Mouse (Mus musculus): ENCODE measurements at regions not wholly inside any gene's neighbourhood (a gene's known extent, or its start where the extent isn't known, plus 50 kb on each side); places are given as distances from the start of the nearest gene placed in this dataset.

GRCm38 (mm10) chr17:88287861-88288260 lies 152.7 kb upstream of the Foxn2 start:
- DNase-seq (ENCODE audit: low spot score) (no peak), ATAC-seq (replicated peaks; ENCODE audit: low FRiP score) (no peak)
- no peak overlapping the region for H3K4me3 ChIP-seq (ENCODE audit: low read depth, low read length)
- no peak overlapping the region for H3K9ac ChIP-seq (ENCODE audit: low read depth, low read length)
- no peaks in the 10 kb centered on the region for H3K36me3 ChIP-seq (ENCODE audit: control insufficient read depth, insufficient read depth, low read length)
- no peak overlapping the region for H3K27ac ChIP-seq (ENCODE audit: low read depth, low read length)
- H3K9me3 ChIP-seq (ENCODE audit: control insufficient read depth, low read length), result no peaks in the 10 kb centered on the region
- no peak overlapping the region for H3K4me2 ChIP-seq
- WGBS, result 59% methylated on average over 1 of the region's 1 CpGs
- H3K27me3 ChIP-seq (replicated peaks; ENCODE audit: control insufficient read depth, insufficient read depth, low read length), result no peaks in the 10 kb centered on the region
- no peaks in the 10 kb centered on the region for H3K4me1 ChIP-seq (replicated peaks; ENCODE audit: control insufficient read depth, insufficient read depth, low read length)

- Histone ChIP-seq H3K27ac (ENCODE audit: low read depth, low read length) (no peak overlapping the region), H3K9me3 (ENCODE audit: control insufficient read depth, low read length) (no peaks in the 10 kb centered on the region), H3K4me2 (no peak overlapping the region), H3K36me3 (ENCODE audit: control insufficient read depth, insufficient read depth, low read length) (no peaks in the 10 kb centered on the region), H3K4me1 (replicated peaks; ENCODE audit: control insufficient read depth, insufficient read depth, low read length) (no peaks in the 10 kb centered on the region), H3K27me3 (replicated peaks; ENCODE audit: control insufficient read depth, insufficient read depth, low read length) (no peaks in the 10 kb centered on the region), H3K9ac (ENCODE audit: low read depth, low read length) (no peak overlapping the region), H3K4me3 (ENCODE audit: low read depth, low read length) (no peak overlapping the region)
- DNase-seq (ENCODE audit: low spot score) (no peak), ATAC-seq (replicated peaks; ENCODE audit: low FRiP score) (no peak)
- 53% methylated on average over 4 of the region's 4 CpGs for WGBS
These were observed 143.0 kb upstream of the Foxn2 start for GRCm38 (mm10) chr17:88297520-88297919.

- H3K27me3 ChIP-seq (replicated peaks; ENCODE audit: control insufficient read depth, insufficient read depth, low read length), result no peaks in the 10 kb centered on the region
- no peaks in the 10 kb centered on the region for H3K4me1 ChIP-seq (replicated peaks; ENCODE audit: control insufficient read depth, insufficient read depth, low read length)
- H3K9me3 ChIP-seq (ENCODE audit: control insufficient read depth, low read length), result peaks cover 3% of the 10 kb centered on the region; the same call in 1 of the 2 replicates
- DNase-seq (ENCODE audit: low spot score), result no peak
- H3K36me3 ChIP-seq (ENCODE audit: control insufficient read depth, insufficient read depth, low read length), result no peaks in the 10 kb centered on the region
- no peak overlapping the region for H3K4me3 ChIP-seq (ENCODE audit: low read depth, low read length)
- H3K4me2 ChIP-seq, result no peak overlapping the region
- WGBS, result 53% methylated on average over 2 of the region's 2 CpGs
- ATAC-seq (replicated peaks; ENCODE audit: low FRiP score), result no peak
- H3K9ac ChIP-seq (ENCODE audit: low read depth, low read length), result no peak overlapping the region
- H3K27ac ChIP-seq (ENCODE audit: low read depth, low read length), result no peak overlapping the region
These were observed 136.5 kb upstream of the Foxn2 start for GRCm38 (mm10) chr17:88303991-88304390.

GRCm38 (mm10) chr17:88305165-88305564 lies 135.3 kb upstream of the Foxn2 start:
- 67% methylated on average over 9 of the region's 9 CpGs for WGBS
- Histone ChIP-seq H3K27ac (ENCODE audit: low read depth, low read length) (no peak overlapping the region), H3K4me2 (no peak overlapping the region), H3K27me3 (replicated peaks; ENCODE audit: control insufficient read depth, insufficient read depth, low read length) (no peaks in the 10 kb centered on the region), H3K9ac (ENCODE audit: low read depth, low read length) (no peak overlapping the region), H3K4me1 (replicated peaks; ENCODE audit: control insufficient read depth, insufficient read depth, low read length) (no peaks in the 10 kb centered on the region), H3K4me3 (ENCODE audit: low read depth, low read length) (no peak overlapping the region), H3K36me3 (ENCODE audit: control insufficient read depth, insufficient read depth, low read length) (no peaks in the 10 kb centered on the region), H3K9me3 (ENCODE audit: control insufficient read depth, low read length) (peaks cover 3% of the 10 kb centered on the region; the same call in 1 of the 2 replicates)
- ATAC-seq (replicated peaks; ENCODE audit: low FRiP score), result no peak
- DNase-seq (ENCODE audit: low spot score), result no peak

GRCm38 (mm10) chr17:88306325-88306724 lies 134.2 kb upstream of the Foxn2 start:
- 66% methylated on average over 9 of the region's 9 CpGs for WGBS
- no peak overlapping the region for H3K4me2 ChIP-seq

GRCm38 (mm10) chr17:88307082-88307481 lies 133.4 kb upstream of the Foxn2 start:
- Histone ChIP-seq H3K36me3 (ENCODE audit: control insufficient read depth, insufficient read depth, low read length) (no peaks in the 10 kb centered on the region), H3K4me3 (ENCODE audit: low read depth, low read length) (no peak overlapping the region), H3K27me3 (replicated peaks; ENCODE audit: control insufficient read depth, insufficient read depth, low read length) (no peaks in the 10 kb centered on the region), H3K9me3 (ENCODE audit: control insufficient read depth, low read length) (peaks cover 3% of the 10 kb centered on the region; the same call in 1 of the 2 replicates), H3K4me1 (replicated peaks; ENCODE audit: control insufficient read depth, insufficient read depth, low read length) (no peaks in the 10 kb centered on the region), H3K4me2 (no peak overlapping the region), H3K27ac (ENCODE audit: low read depth, low read length) (no peak overlapping the region), H3K9ac (ENCODE audit: low read depth, low read length) (no peak overlapping the region)
- no peak for ATAC-seq (replicated peaks; ENCODE audit: low FRiP score)
- 32% methylated on average over 4 of the region's 4 CpGs for WGBS
- no peak for DNase-seq (ENCODE audit: low spot score)

More at GRCm38 (mm10) chr17:88306325-88306724, 134.2 kb upstream of the Foxn2 start:
- Histone ChIP-seq H3K9ac (ENCODE audit: low read depth, low read length) (no peak overlapping the region), H3K9me3 (ENCODE audit: control insufficient read depth, low read length) (peaks cover 3% of the 10 kb centered on the region; the same call in 1 of the 2 replicates), H3K36me3 (ENCODE audit: control insufficient read depth, insufficient read depth, low read length) (no peaks in the 10 kb centered on the region), H3K4me1 (replicated peaks; ENCODE audit: control insufficient read depth, insufficient read depth, low read length) (no peaks in the 10 kb centered on the region), H3K27ac (ENCODE audit: low read depth, low read length) (no peak overlapping the region), H3K4me3 (ENCODE audit: low read depth, low read length) (no peak overlapping the region), H3K27me3 (replicated peaks; ENCODE audit: control insufficient read depth, insufficient read depth, low read length) (no peaks in the 10 kb centered on the region)
- DNase-seq (ENCODE audit: low spot score) (no peak), ATAC-seq (replicated peaks; ENCODE audit: low FRiP score) (no peak)

- no peaks in the 10 kb centered on the region for H3K36me3 ChIP-seq (ENCODE audit: control insufficient read depth, insufficient read depth, low read length)
- H3K4me2 ChIP-seq, result no peak overlapping the region
- no peak for ATAC-seq (replicated peaks; ENCODE audit: low FRiP score)
- H3K9me3 ChIP-seq (ENCODE audit: control insufficient read depth, low read length), result peaks cover 3% of the 10 kb centered on the region; the same call in 1 of the 2 replicates
- H3K4me3 ChIP-seq (ENCODE audit: low read depth, low read length), result no peak overlapping the region
- 83% methylated on average over 9 of the region's 9 CpGs for WGBS
- no peak overlapping the region for H3K27ac ChIP-seq (ENCODE audit: low read depth, low read length)
- H3K4me1 ChIP-seq (replicated peaks; ENCODE audit: control insufficient read depth, insufficient read depth, low read length), result no peaks in the 10 kb centered on the region
- H3K9ac ChIP-seq (ENCODE audit: low read depth, low read length), result no peak overlapping the region
- no peak for DNase-seq (ENCODE audit: low spot score)
- no peaks in the 10 kb centered on the region for H3K27me3 ChIP-seq (replicated peaks; ENCODE audit: control insufficient read depth, insufficient read depth, low read length)
These were observed 132.7 kb upstream of the Foxn2 start for GRCm38 (mm10) chr17:88307826-88308225.

- no peak overlapping the region for H3K4me3 ChIP-seq (ENCODE audit: low read depth, low read length)
- H3K4me1 ChIP-seq (replicated peaks; ENCODE audit: control insufficient read depth, insufficient read depth, low read length), result no peaks in the 10 kb centered on the region
- WGBS, result 80% methylated on average over 2 of the region's 2 CpGs
- ATAC-seq (replicated peaks; ENCODE audit: low FRiP score) (no peak), DNase-seq (ENCODE audit: low spot score) (no peak)
- H3K4me2 ChIP-seq, result no peak overlapping the region
- no peaks in the 10 kb centered on the region for H3K36me3 ChIP-seq (ENCODE audit: control insufficient read depth, insufficient read depth, low read length)
- H3K9me3 ChIP-seq (ENCODE audit: control insufficient read depth, low read length), result no peaks in the 10 kb centered on the region
- H3K9ac ChIP-seq (ENCODE audit: low read depth, low read length), result no peak overlapping the region
- no peaks in the 10 kb centered on the region for H3K27me3 ChIP-seq (replicated peaks; ENCODE audit: control insufficient read depth, insufficient read depth, low read length)
- no peak overlapping the region for H3K27ac ChIP-seq (ENCODE audit: low read depth, low read length)
These were observed 127.6 kb upstream of the Foxn2 start for GRCm38 (mm10) chr17:88312876-88313275.

GRCm38 (mm10) chr17:88316213-88316967 lies 124.1 kb upstream of the Foxn2 start:
- no peak overlapping the region for H3K27ac ChIP-seq (ENCODE audit: low read depth, low read length)
- ATAC-seq (replicated peaks; ENCODE audit: low FRiP score) (no peak), DNase-seq (ENCODE audit: low spot score) (no peak)
- H3K9ac ChIP-seq (ENCODE audit: low read depth, low read length), result no peak overlapping the region
- H3K4me1 ChIP-seq (replicated peaks; ENCODE audit: control insufficient read depth, insufficient read depth, low read length), result no peaks in the 10 kb centered on the region
- no peak overlapping the region for H3K4me3 ChIP-seq (ENCODE audit: low read depth, low read length)
- 78% methylated on average over 15 of the region's 15 CpGs for WGBS
- H3K9me3 ChIP-seq (ENCODE audit: control insufficient read depth, low read length), result no peaks in the 10 kb centered on the region
- no peaks in the 10 kb centered on the region for H3K36me3 ChIP-seq (ENCODE audit: control insufficient read depth, insufficient read depth, low read length)
- H3K27me3 ChIP-seq (replicated peaks; ENCODE audit: control insufficient read depth, insufficient read depth, low read length), result no peaks in the 10 kb centered on the region
- H3K4me2 ChIP-seq, result no peak overlapping the region
